Mouse (Mus musculus) lung, adult 2 months (tissue): ENCODE measurements at regions not wholly inside any gene's neighbourhood (a gene's known extent, or its start where the extent isn't known, plus 50 kb on each side); places are given as distances from the start of the nearest gene placed in this dataset.

Source experiments
- CTCF ChIP-seq: fragments of 200-500 bp; IDR thresholded peaks from 2 replicates; pipeline ENCODE4 v1.5.1; 2011; ENCODE audit warnings: mild to moderate bottlenecking, low read length, control low read depth; ENCODE audit not compliant: insufficient read depth
- POLR2A ChIP-seq: fragments of 200-500 bp; IDR thresholded peaks from 2 replicates; pipeline ENCODE4 v1.6.1; 2011; ENCODE audit warnings: low read depth, mild to moderate bottlenecking, control low read depth, low read length, borderline replicate concordance; ENCODE audit errors: extremely low read depth

DNA sequence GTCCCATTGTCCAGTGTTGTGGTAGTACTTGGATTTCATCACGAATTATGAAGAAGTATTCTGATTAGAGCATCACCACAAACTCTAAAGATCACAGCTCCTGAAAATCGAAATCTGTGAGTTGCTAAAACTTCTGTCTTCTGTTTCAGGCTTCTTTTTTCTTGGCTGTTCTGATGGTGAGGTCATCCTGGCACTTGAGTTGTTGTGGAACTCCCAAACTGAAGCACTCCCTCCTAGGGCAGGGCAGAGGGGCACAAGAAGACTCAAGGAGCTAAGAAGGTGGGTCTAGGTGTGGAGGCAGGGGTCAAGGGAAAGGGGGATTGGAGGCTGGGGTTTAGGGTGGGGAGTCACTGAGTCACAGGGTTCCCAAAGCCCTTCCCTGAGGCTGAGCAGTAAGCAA lies 232.3 kb downstream of the Dact1 start:
- no peak for TF ChIP-seq POLR2A
- no peak for TF ChIP-seq CTCF
